Mouse (Mus musculus): Measurements from ENCODE around the gene Tmem210.

Gene Tmem210

GRCm38 (mm10) chr2:25304657-25305541 lies 17.0 kb downstream of the Tmem210 start:
- no peak for TF ChIP-seq GATA4 (IDR thresholded peaks at IDR 0.05; ENCODE audit: insufficient replicate concordance, low read length)

DNA sequence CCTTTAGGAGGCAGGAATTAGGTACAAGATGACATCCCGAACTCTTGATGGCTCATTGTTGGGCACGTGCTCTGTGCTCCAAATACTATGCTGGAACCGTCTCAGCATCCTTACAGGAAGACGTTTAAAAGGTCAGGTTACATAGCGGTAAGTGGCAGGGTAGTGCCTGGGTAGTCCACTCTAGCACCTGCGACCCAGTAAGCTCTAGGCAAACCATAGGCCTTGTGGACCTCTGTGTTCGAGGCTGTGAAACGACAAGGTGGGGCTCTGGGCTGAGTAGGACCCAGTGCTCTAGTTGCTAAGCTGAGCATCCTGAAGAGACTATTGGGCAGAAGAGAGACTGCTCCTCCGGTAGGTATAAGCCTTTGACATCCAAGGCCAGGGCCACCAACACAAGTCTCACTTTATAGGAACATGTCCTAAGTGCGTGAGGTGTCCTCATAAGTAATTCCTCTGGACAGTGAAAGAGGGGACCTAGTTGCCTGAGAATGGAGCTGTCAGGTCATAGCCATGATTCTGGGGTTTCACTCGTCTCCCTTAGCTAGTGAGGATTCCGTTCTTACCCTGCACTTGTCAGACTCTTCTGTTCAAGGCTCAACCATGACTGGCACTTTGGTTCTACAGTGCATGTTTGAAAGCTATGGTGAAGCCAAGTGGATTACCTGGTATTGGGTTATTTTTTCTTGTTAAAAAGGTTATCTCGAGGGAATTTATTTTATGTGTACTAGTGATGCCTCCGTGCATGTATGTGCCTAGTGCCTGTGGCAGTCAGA lies 17.8 kb downstream of the Tmem210 start:
- TF ChIP-seq GATA4 (IDR thresholded peaks at IDR 0.05; ENCODE audit: insufficient replicate concordance, low read length), result no peak

- TF ChIP-seq GATA4 (IDR thresholded peaks at IDR 0.05; ENCODE audit: insufficient replicate concordance, low read length), result no peak
Observed at GRCm38 (mm10) chr2:25310180-25310579, 22.2 kb downstream of the Tmem210 start.

DNA sequence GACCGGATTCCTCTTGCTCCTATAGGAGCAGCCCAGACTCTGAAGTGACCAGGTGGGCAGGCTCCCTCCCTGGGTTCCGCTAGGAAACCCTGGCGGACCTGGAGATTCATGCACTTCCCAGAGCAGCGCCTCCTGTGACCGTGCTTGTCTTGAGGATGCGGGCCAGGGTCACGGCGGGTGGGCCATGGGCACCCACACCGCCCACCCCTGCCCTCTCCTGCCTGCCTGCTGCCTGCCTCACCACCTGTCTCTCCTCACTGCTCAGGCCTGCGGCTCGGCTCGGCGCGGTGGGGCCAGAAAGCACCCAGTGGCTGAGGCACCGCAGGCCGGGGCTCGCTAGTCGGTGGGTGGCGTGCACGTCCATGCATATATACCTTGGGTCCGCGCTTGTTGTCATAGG lies 23.0 kb downstream of the Tmem210 start:
- TF ChIP-seq GATA4 (IDR thresholded peaks at IDR 0.05; ENCODE audit: insufficient replicate concordance, low read length), result no peak

DNA sequence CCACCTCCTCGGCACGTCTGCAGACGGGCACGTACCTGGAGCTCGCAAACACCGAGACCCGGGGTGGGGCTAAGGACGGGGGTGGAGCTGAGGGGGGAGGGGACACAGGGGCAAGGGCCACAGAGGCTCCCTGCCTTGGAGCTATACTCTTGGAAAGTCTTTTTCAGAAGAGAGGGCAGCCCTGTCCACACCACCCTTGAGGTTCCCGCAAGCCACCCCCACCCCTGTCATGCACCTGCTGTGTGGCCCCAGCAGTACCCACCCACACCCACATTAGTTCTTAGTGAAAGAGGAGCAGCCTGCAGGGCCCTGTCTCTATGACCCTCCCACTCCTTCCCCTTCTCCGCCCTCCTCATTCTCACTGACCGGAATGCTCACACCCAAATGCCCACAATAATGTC lies 23.5 kb downstream of the Tmem210 start:
- no peak for TF ChIP-seq GATA4 (IDR thresholded peaks at IDR 0.05; ENCODE audit: insufficient replicate concordance, low read length)

DNA sequence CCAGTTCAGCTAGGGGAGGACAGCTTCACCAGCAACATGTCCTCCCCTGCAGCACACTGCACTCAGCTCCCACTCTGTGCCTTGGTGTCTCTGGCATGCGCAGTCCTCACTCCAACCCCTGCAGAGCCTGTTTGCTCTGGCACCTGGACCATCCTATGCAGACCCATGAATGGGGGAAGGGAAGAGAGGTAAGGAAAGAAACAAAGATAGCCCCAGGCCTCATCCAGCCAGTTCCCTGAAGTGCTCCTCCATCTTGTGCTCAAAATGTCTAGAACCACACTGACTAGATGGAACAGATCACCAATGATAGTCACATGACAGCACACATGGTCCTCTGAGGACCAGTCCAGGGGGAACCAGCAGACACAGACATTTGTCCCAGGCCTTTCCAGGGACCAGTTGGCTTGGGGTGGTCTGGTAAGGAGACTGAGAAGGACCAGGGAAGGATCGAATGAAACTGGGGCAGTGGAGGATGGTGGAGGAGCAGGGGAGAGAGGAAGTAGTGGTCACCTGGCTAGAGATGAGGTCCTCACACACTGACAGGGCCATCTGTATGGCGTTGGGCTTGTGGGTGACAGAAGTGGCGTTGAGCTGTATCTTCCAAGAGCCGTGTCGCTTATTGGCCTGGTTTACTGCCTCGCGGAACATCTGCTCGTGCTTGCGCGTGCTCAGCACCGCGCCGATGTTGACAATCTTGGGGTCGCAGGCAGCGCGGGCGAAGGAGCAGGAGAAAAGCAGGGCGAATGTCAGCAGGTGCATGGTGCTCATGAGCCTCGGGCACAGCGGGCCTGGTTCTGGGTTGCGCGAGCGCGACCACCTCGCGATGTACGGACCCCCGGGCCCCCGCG lies 30.4 kb downstream of the Tmem210 start:
- no peak for TF ChIP-seq GATA4 (IDR thresholded peaks at IDR 0.05; ENCODE audit: insufficient replicate concordance, low read length)

DNA sequence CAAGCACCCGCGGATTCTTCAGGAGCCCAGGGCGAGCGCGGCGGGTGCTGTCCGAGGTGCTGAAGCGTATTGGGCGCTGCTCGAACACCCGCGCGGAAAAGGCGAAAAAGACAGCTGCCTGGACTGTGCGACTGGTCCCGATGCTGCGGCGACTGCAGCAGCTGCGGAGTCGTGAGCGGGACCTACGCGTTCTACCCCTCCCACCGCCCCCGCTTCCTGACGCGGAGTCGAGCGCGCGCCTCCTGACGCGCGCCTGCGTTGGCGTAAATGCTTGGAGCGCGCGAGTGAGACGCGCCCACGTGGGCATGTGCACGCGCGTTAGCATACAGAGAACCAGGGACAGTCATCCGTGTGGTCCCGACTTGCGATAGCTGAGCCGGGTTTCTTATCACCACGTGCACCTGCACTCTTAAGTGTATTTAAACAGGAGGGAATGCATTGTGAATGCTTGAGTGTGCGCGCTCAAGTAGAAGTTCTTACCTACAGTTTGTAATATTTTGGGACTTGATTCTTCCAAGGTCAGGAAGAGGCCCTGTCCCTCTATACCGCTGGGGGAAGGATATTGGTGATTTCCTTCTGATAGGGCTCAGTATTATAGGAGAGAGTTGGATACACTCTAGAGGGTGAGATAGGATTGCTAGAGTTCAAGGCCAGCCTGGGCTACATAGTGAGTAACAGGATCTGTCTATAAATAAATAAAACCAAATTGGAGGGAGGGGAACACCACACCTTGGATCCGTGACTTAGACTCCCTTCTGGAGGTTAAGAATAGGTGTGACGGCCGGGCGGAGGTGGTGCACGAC lies 31.2 kb downstream of the Tmem210 start, which contains the start of gene Grin1:
Gene Grin1, minus strand, starts transcription at position 217 of the 803 bp plus-strand sequence.
- TF ChIP-seq GATA4 (IDR thresholded peaks at IDR 0.05; ENCODE audit: insufficient replicate concordance, low read length), result no peak

- no peak for TF ChIP-seq GATA4 (IDR thresholded peaks at IDR 0.05; ENCODE audit: insufficient replicate concordance, low read length)
Observed at GRCm38 (mm10) chr2:25320084-25320483, 32.1 kb downstream of the Tmem210 start.

DNA sequence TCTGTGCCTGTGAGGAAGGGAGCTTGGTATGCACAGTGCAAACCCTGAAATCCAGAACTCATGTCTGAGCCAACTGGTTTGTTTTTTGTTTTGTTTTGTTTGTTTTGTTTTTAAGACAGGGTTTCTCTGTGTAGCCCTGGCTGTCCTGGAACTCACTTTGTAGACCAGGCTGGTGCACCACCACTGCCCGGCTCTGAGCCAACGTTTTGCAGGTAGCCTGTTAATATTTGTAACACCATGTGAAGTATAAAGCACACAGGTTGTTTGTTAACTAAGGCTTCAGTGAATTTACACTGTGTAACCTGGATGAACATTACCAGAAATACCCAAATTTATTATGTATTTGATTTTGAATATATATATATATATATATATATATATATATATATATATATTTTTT lies 38.1 kb downstream of the Tmem210 start:
- no peak for TF ChIP-seq GATA4 (IDR thresholded peaks at IDR 0.05; ENCODE audit: insufficient replicate concordance, low read length)

DNA sequence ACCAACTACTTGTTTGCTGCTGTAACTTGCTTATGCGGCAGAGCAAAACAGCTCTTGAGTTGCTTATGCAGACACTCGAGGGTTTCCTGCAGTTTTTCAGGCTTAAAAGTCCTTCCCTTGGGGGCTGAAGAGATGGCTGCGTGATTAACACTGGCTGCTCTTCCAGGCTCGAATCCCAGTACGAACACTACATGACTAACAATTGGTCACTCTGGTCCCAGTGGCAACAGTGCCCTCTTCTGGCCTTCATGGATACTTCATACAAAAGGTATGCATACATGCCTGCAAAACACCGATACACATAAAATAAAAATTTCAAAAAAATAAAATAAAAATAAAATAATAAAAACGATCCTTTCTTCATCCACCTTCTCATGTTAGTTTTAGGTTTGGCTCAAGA lies 40.5 kb downstream of the Tmem210 start:
- no peak for TF ChIP-seq GATA4 (IDR thresholded peaks at IDR 0.05; ENCODE audit: insufficient replicate concordance, low read length)

GRCm38 (mm10) chr2:25331470-25331869 lies 43.5 kb downstream of the Tmem210 start:
- no peak for TF ChIP-seq GATA4 (IDR thresholded peaks at IDR 0.05; ENCODE audit: insufficient replicate concordance, low read length)

DNA sequence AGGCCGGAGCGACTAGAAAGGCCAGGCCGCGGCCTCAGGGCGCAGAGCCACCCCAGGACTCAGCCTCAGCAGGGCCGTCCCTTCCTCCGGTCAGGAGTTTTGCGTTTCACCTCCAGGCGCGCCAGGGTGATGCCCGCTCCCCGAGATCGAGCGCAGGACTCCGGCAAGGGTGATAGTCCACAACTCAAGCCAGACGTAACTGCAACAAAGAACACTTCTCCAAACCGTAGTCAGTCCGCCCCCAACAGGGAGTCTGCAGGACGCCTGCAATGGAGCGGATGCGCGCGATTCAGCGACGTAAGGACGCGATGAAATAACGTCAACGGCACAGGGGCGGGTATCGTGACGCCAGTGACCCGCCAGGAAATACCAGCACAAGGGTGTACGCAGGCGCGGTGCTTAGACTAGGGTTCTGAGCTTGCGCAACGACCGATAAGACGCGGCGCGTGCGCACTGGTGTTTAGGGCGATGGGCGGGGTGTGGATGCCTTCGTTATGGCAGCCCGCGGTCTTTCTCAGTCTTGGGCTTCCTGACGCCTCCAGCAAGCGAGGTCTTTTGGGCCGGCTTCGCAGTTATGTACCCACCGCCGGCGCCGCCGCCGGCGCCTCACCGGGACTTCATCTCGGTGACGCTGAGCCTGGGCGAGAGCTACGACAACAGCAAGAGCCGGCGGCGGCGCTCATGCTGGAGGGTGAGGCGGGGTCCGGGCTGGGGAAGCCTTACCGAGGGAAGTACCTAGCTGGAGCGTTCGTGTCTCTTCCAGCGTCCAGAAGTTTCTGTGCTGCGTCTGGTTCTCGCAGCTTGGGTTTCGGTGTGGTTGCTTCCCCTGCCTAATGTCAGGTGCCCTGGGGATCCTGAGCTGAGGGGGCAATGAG lies 44.6 kb downstream of the Tmem210 start, which contains the start of gene Man1b1:
Gene Man1b1, plus strand, starts transcription at position 53 of the 875 bp plus-strand sequence.
- peak; percentile 99 for TF ChIP-seq GATA4 (IDR thresholded peaks at IDR 0.05; ENCODE audit: insufficient replicate concordance, low read length)

GRCm38 (mm10) chr2:25333569-25333968 lies 45.6 kb downstream of the Tmem210 start:
- no peak for TF ChIP-seq GATA4 (IDR thresholded peaks at IDR 0.05; ENCODE audit: insufficient replicate concordance, low read length)

All from liver, adult (tissue).